Mouse (Mus musculus): ENCODE results near the gene Ivns1abp.
"Not testable (repeated sequence)": the region's sequence is repeated elsewhere in the genome, so short reads cannot be mapped to it uniquely, and the experiment has no call there.

Ivns1abp gene

DNA sequence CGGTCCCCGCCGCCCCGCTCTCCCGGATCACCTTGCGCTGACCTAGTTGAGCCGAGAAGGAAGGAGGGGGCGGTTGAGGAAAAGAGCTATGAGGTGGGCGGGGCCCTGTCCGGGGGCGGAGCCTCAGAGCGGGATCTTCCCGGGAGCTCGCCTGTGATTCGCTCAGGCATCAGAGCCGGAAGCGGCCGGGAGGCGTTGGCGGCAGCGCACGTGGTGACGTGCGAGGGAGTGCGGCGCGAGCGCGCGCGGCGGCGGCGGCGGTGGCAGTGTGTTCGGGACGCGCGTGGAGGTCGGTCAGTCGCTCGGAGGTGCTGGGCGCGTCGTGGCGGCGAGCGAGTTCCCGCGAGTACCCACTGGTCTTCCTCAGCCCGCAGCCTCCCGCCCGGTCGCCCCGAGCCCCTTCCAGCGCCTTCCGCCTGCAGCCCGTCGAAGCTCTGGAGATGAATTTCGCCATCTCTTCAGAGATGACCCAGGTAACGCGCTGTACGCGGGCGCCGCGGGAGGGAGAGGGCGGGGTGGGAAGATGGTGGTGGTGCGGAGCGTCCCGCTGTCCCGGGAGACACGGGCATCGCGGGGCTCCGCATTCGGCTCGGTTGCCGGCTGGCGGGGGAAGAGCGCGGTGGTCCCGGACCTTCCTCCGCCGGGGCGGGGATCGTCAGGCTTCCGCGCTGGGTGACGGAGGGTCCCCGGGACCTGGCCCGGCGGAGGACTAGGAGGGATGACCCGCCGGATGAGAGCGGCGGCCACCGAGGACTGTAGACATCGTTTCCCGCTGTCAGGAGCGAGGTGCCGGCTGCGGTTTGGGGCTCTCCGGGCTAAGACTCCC is at the start of gene Ivns1abp:
TSS of gene Ivns1abp (plus strand) at position 195 of the 826 bp plus-strand sequence.
- DNase-seq (ENCODE audit: low spot score in 2 of 2): peak; percentile 94 to 95

DNA sequence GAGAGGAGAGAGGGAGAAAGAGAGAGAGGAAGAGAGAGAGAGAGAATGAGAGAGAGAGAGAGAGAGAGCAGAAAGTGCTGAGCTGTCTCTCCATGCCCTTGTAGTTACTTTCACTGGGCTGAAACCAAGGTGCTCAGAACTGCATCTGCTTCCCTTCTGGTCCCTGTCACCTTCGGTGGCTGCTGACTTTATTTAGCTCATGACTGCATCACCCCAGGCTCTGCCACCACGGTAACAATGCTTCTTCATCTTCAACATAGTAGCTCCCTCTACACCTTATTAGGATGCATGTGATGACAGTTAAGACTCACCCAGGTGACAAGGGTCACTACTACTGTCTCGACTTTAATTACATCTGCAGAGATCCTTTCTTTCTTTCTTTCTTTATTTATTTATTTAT is 48.8 kb upstream of the Ivns1abp start:
- no peak for DNase-seq (ENCODE audit: low spot score in 2 of 2)

DNA sequence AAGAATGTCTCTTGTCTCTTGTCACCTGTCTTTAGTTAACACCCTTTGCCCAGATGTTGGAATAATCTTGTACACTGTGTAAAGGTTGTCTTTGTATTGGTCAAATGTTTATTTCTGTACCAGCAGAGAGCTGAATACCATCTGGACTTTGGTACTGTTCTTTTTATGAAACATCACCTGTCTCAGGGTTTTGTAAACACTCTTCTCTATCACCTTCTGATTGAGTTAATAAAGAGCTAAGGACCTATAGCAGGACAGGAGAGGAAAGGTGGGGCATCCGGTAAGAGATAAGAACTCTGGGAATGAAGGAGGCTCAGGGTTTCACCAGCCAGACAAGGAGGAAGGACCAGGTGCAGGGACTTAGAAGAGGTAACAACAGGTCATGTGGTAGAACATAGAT is 47.7 kb upstream of the Ivns1abp start:
- no peak for DNase-seq (ENCODE audit: low spot score in 2 of 2)

DNA sequence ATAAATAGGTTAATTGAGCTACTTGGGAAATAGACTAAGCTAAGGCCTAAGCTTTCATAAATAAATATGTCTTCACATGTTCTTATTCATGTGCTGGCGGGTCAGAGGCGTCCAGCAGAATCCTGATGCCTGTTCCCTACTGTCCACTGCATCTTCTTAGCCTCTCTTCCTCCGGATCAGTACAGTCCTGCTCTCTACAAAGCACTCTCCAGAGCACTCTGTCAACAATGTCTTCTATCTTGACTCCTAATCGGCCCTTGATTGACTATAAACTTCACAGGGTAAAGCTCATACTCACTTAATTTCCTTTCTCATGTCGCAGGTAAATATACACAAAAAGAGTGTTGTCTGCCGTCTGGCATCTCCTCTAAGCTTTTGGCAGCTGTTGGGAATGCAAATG is 47.3 kb upstream of the Ivns1abp start:
- no peak for DNase-seq (ENCODE audit: low spot score in 2 of 2)

DNA sequence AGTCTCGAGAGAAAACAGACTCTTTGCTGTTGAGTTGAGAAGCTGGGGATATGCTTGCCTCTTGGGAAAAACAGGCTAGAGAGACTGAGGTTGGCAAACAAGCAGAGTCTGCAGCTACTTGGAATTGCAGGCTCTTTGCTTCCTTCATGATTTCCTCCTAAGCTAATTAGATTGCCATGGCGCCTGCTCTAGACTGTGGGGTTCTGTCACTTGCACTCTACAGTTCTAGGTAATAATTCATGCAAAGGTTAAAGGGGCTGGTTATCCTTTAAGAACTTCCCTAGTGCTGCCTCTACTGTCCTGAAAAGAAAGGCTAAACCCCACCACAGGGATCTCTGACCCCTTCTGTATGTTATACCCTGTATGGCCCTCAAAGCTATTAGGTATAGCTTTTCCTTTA is 46.7 kb upstream of the Ivns1abp start:
- no peak for DNase-seq (ENCODE audit: low spot score in 2 of 2)

DNA sequence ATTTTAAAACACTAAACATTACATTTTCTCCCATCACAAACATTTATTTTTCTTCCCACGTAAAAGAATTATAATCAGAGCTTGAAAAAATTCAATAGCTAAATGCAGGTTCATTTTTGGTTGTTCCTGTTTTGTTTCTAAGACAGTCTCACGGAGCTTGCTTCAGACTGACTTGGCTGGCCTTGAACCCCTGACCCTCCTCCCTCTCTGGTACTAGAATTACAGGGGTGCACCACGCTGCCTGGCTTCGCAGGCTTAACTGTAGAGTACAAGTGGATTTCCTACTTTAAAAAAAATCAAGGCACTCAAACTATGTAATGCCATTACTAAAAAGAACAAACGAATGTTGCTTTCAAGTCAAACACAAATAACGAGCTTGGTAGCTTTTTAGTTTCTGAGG is 42.8 kb upstream of the Ivns1abp start:
- DNase-seq (ENCODE audit: low spot score in 2 of 2): no peak

DNA sequence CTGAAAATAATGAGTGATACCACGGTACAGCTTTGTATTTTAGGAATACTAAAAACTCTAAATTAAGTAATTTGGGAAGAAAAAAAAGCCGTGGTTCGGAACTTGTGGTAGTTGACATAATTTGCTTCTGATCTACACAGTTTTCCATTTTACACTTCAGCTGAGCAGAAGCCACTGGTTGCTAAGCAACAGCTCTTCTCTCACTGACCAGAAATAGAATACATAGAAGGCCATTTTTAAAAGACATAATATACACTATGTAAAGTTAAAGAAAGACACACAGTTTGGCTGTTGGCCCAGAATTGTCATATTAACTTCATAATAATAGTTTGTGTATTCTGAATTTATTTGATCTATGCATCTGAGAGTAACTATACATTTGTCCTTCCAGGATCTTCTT is 42.4 kb upstream of the Ivns1abp start:
- DNase-seq (ENCODE audit: low spot score in 2 of 2): no peak

DNA sequence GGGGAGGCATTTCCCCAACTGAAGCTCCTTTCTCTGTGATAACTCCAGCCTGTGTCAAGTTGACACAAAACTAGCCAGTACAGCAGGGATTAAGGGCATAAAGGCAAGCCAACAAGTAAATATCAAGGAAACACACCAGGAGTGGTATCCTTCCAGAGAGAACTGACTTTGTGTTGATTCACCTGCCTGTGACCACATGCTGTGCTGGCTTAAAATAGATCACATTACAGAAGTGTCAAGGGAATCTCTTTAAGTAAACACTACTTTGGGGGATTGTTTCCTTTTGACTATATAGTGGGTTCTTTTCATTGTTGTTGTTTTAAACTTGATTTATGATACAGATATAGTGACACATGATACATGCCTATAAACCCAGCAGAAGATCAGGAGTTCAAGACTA is 41.0 kb upstream of the Ivns1abp start:
- DNase-seq (ENCODE audit: low spot score in 2 of 2): no peak

DNA sequence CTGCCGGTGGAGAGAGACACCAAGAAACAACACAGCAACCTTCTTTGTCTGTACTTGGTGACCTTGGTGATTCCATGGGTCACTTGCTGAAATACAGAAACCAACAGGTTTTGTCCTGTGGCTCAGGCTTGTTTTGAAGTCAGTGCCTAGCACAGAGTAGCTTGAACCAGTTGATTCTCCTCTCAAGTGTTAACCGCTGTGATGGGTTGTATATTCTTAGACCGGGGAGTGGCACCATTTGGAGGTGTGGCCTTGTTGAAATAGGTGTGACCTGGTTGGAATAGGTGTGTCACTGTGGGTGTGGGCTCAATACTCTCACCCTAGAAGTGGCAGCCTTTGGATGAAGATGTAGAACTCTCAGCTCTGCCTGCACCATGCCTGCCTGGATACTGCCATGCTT is 39.3 kb upstream of the Ivns1abp start:
- not testable (repeated sequence) for DNase-seq (ENCODE audit: low spot score in 2 of 2)

DNA sequence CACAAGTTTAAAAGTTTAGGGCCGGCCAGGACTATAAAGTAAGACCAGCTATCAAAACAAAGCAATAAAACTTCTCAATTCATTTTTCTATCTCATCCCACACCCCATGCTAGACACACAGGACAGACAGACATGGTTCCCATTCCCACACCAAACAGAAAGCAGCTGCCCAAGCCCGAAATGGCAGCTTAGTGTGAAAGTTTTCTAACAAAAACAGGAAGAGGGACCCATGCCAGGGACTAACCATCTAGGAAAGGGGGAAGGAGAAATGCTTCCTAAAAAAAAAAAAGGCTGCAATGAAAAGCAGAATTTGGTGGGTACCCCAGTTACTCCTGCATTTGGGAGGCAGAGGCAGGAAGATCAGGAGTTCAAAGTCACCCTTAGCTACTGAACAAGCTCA is 37.2 kb upstream of the Ivns1abp start:
- DNase-seq (ENCODE audit: low spot score in 2 of 2): no peak

DNA sequence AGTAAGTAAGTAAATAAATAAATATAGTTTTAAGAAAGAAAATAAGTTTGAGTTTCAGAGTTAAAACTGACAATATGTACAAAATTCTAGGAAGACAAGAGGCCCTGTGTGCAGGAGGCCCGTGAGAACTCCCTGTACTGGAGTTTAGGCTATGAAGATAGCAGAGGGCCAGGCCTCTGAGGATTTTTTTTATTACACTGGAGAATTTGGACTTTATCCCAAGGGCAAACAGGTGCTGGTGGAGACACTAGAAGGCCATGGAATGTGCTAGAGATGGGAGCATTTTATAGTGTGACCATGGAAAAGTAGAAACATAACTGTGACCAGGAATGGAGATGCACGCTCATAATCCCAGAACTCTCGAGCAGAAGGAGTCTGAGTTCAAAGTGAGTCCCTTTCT is 36.5 kb upstream of the Ivns1abp start:
- DNase-seq (ENCODE audit: low spot score in 2 of 2): no peak

DNA sequence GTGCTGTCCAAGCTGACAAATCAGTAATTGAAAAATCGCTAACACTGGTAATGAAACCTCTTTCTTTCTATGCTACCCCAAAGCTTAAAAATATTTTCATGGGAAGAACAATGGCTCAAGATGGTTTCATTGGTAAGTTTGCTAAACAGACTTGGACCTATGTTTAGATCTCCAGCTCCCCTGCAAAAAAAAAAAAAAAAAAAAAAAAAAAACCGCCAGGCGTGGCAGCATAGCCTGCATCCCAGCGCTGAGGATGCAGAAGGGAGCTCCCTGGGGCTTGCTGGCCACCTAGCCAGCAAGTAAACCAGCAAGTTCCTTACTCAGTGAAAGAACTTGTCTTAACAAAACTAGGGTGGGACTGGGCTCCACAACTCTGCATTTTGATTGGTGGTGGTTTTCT is 35.8 kb upstream of the Ivns1abp start:
- no peak for DNase-seq (ENCODE audit: low spot score in 2 of 2)

DNA sequence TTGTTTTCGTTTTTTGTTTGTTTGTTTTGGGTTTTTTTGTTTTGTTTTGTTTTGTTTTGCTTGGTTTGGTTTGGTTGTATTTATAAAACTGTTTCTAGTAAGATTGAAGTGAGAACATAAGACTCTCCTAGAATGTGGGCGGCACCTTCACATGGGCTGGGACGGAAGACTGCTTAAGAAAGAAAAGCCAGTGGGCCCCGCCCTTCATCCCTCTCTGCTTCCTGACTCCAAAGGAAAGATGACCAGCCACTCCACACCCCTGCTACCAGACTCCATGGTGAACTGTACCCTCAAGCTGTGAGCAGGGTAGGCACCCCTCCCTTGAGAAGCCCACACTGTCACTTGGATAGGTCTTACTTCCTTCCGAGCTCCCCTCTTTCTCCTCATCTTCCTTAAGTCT is 33.8 kb upstream of the Ivns1abp start:
- no peak for DNase-seq (ENCODE audit: low spot score in 2 of 2)

DNA sequence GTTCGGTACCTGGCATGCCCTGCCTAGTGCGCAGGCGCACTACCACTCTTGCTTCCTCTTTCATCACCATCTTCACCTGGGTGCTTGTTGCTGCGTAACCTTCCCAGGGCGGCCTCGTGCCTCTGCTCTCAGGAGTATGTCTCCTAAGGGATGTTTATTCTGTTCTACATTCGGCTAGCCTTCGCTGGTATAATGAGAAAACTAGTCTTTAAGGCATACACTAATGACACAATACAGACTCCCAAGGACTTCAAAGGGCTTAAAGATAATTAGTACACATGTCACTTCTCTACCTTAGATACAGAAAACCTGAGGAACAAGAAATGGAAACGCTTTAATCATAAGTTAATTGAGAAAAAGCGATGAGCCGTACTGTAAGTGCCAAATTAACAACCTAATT is 32.9 kb upstream of the Ivns1abp start:
- no peak for DNase-seq (ENCODE audit: low spot score in 2 of 2)

DNA sequence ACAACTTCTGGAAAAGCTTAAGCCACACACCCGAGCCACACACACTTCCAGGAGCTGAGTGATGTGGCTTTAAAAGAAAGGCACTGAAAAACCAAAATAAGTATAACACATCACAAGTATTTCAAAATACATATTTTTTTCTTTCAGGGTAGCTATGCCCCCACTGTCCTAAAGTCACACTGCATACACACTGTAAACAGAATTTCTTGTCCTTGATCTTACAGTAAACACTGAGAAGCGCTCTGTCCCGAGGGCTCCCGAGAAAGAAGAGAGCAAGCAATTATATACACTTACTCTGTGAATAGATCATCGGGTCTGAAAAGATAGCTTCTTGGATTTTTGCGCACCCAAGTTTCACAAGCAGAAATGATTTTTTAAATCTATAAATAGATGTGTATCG is 25.0 kb upstream of the Ivns1abp start:
- DNase-seq (ENCODE audit: low spot score in 2 of 2): no peak

DNA sequence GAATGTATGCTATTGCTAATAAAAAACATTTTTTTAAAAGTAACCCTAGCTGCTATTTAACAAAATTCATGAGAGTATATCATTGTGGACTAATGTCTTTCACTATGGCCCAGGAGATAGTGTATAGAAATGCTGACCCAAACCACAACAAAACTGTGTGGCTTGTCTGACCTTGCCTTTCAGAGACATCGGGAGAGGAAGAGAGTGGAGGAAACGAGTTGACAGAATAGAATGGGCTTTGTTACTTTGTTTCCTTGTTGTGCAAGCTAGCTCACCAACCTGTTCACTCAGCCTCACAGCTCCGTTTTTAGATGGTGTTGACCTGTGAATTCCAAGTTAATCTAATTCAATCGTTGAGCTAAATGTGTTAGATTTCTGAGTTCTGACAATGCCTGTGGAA is 23.9 kb upstream of the Ivns1abp start:
- no peak for DNase-seq (ENCODE audit: low spot score in 2 of 2)

DNA sequence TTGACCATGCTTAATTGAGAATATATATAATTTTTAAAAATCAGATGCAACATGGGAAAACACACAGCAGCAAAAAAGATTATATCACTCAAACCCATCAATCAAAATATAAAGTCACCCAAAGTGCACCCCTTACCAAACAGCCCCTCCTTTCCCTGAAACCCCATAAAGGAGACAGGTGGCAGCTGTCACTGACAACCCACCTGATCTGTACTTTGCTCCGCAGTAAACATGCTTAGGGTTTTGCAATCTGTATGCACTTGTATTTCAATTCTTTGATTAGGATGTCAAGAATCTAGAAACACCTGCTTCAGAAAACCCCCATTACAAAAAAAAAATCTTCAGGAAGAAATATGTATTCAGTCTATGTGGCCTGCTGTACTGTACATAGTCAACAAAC is 18.9 kb upstream of the Ivns1abp start:
- no peak for DNase-seq (ENCODE audit: low spot score in 2 of 2)

DNA sequence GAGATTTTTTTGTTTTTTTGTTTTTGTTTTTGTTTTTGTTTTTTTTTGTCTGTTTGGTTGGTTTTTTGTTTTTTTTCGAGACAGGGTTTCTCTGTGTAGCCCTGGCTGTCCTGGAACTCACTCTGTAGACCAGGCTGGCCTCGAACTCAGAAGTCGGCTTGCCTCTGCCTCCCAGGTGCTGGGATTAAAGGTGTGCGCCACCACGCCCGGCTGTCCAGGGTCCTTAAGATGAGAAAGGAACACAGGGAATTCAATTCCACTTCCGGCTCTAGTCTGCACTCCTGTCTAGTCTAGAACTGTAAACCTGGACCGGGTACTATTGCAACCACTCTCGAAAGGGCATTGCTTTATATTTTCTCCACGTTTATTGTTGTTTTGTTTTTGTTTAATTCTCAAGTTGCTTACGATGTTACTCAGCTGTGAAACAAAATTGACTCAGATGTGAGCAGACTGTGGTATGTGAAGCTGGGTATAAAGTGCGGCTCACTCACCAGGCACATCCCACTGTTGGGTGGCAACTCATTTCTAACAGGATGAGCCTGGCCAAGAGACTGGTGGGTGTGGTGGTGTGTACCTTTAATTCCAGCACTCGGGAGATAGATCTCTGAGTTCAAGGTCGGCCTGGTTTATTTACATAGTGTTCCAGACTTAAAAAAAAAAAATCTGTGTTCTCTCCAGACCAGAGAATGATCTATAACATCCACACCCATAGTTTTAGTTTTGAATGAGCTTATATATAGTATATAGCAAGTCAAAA is 15.8 kb upstream of the Ivns1abp start:
- DNase-seq (ENCODE audit: low spot score in 2 of 2): no peak

DNA sequence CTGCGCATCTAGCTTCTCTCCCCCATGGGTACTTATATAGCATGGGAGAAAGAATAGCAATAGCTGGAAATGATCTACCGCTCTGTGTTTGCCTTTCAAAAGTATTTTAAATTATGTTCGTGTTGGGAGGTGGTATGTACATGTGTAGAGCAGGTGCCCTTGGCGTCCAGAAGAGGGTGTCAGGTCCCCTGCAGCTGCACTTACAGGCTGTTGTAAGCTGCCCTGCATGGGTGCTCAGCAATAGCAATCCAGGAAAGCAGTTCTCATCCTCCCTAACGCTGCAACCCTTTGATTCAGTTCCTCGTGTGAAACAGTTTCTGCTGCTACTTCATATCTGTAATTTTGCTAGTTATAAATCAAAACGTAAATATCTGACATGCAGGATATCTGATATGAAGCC is 14.7 kb upstream of the Ivns1abp start:
- DNase-seq (ENCODE audit: low spot score in 2 of 2): no peak

DNA sequence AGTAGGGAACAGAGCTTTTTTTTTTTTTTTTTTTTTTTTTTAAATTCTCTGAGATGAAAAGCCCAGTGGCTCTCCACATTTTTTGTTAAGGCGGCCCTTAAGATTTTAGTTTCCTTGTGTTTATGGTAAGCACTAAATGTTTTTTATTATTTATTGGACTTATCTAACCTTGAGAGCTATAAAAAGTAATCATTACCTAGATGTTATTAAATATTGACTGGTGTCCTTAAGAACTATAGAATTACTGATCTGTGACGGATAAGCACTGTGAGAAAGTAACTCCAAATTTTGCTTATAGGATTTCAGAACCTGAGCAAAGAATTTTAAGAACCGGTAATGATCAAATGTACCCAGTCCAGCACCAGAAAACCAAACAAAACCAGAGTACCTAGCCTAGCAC is 11.5 kb upstream of the Ivns1abp start:
- DNase-seq (ENCODE audit: low spot score in 2 of 2): no peak

DNA sequence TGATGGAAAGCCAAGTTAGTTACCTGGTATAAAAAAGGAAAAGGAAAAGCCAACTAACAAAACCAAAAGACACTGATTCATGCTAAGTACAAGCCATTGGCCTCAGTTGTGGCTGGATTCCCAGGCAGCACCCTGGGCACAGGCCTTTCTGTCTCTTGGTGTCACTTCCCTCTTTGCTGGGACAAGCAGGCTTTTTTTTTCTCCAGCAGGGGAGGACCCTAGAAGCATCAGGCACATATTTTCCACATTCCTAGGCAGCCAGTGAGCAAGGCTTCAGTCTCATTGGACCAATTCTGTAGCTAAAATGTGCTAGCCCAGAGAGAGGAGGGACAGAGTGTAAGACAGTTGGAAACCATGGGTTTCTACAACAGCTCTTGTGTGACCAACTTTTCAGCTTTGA is 6.0 kb upstream of the Ivns1abp start:
- no peak for DNase-seq (ENCODE audit: low spot score in 2 of 2)

DNA sequence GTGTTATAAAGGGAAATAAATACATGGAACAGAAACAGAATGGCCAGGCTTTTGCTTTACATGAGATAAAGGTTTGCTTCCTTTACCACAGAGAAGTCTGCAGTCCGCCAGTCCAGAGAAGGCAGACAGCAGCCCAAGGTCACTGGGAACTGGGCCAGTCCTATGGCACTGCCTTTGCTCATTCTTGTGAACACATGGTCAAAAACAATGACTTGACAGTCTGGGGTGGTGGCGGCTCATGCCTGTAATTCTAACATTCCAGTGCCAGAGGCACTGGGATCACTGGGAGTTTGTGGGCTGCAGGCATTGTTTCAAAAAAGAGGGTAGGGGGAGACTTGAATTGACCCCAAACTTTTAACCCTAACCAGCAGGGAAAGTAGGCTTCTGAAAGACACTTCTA is 5.3 kb upstream of the Ivns1abp start:
- no peak for DNase-seq (ENCODE audit: low spot score in 2 of 2)

DNA sequence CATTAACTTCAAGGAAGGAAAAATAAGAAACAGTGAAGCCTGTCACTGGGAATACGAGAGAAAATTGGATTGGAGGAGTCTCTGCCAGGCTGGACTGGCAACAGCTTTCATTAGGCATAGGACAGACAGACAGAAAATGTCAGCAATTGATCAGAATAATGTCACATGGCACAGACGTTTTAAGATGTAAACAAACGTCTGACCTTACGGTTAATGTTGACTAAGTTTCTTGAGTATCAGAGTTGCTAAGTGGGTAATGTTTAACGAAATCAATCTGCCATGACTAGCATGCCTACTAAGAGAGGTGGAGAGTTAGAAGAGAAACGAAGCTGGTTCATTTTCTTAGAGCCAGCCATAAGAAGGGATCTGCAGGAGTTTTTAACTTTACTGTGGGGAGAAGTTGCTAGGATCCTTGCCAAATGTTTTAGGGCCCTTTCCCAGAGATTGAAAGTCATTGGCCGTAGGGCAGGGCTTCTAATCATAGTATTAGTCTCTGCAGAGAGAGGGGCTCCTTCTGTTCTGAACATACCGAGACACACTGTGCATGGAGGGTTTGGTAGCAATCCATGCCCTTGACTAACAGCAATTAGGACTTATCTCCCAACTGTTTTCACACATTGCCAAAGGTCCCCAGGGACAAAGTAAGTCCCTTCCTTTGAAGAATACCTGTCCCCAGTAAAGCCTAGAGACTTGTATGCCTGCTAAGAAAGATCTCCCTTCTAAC is 2.8 kb upstream of the Ivns1abp start:
- DNase-seq (ENCODE audit: low spot score in 2 of 2): no peak

Data from spleen, postnatal 14 days (tissue).